ENCODE assay signal across 8 mouse cellular contexts in genomic region chr12:106378303-106379075, GRCm38 (mm10).
DNase-seq lines count a peak whose midpoint lies in the region; ATAC-seq and TF ChIP-seq lines count a peak whose summit lies in the region.

No protein-coding gene starts in this region.

- no peak overlapping the region for H3K9ac ChIP-seq in heart, embryonic 15.5 days
- H3K9ac ChIP-seq in embryonic facial prominence, embryonic 15.5 days, result 0 out of 2 replicates have a peak overlapping the region, but pooled peaks have one; percentile 13
- no peak overlapping the region for H3K9ac ChIP-seq in kidney, postnatal 0 days (ENCODE audit: low read depth, low read length)
- H3K9ac ChIP-seq in neural tube, embryonic 12.5 days, result peak overlapping the region; percentile 13; the same call in 1 of the 2 replicates

- DNase-seq in heart, postnatal 25 days (ENCODE audit: low spot score), result no peak
- peak; percentile 16 for DNase-seq in kidney, postnatal 0 days (ENCODE audit: low spot score)
- DNase-seq in testis, postnatal 14 days (ENCODE audit: low spot score), result no peak
- DNase-seq in urinary bladder, postnatal 36 days (ENCODE audit: low spot score in 2 of 2), result no peak
- no peak for DNase-seq in cerebellum, adult 11 months

- no peak overlapping the region for H3K27ac ChIP-seq in heart, embryonic 15.5 days
- H3K27ac ChIP-seq in embryonic facial prominence, embryonic 15.5 days (replicated peaks), result no peak overlapping the region
- no peak overlapping the region for H3K27ac ChIP-seq in kidney, postnatal 0 days
- H3K27ac ChIP-seq in neural tube, embryonic 12.5 days, result no peak overlapping the region

- H3K4me2 ChIP-seq in heart, embryonic 15.5 days, result peak overlapping the region; percentile 67
- H3K4me2 ChIP-seq in embryonic facial prominence, embryonic 15.5 days (replicated peaks), result peak overlapping the region; percentile 50
- H3K4me2 ChIP-seq in kidney, postnatal 0 days (ENCODE audit: low read length), result peak overlapping the region; percentile 45
- peak overlapping the region; percentile 62 for H3K4me2 ChIP-seq in neural tube, embryonic 12.5 days (replicated peaks)

- intact Hi-C loops in heart, postnatal 25 days (cut with DNase I), result no loop called here

- no peaks in the 10 kb centered on the region for H3K9me3 ChIP-seq in heart, embryonic 15.5 days (replicated peaks)
- H3K9me3 ChIP-seq in embryonic facial prominence, embryonic 15.5 days (replicated peaks), result no peaks in the 10 kb centered on the region
- H3K9me3 ChIP-seq in kidney, postnatal 0 days (replicated peaks; ENCODE audit: low read length), result no peaks in the 10 kb centered on the region
- H3K9me3 ChIP-seq in neural tube, embryonic 12.5 days, result no peaks in the 10 kb centered on the region

- H3K4me3 ChIP-seq in heart, embryonic 15.5 days, result peak overlapping the region; percentile 41
- H3K4me3 ChIP-seq in embryonic facial prominence, embryonic 15.5 days (replicated peaks), result peak overlapping the region; percentile 28
- peak overlapping the region; percentile 18; the same call in 1 of the 2 replicates for H3K4me3 ChIP-seq in kidney, postnatal 0 days (replicated peaks; ENCODE audit: low read depth, low read length)
- H3K4me3 ChIP-seq in neural tube, embryonic 12.5 days, result peak overlapping the region; percentile 5; the same call in 1 of the 2 replicates

- ATAC-seq in heart, embryonic 15.5 days (replicated peaks; ENCODE audit: insufficient number of reproducible peaks, insufficient read depth, low FRiP score, low read depth), result no peak
- ATAC-seq in embryonic facial prominence, embryonic 15.5 days (ENCODE audit: insufficient number of reproducible peaks, low FRiP score, low TSS enrichment, low read depth), result no peak
- ATAC-seq in kidney, postnatal 0 days (replicated peaks; ENCODE audit: low FRiP score, low read depth), result no peak
- ATAC-seq in neural tube, embryonic 12.5 days (ENCODE audit: low FRiP score, low read depth), result no peak

- TF ChIP-seq CTCF in kidney, postnatal 0 days (IDR thresholded peaks at IDR 0.05; ENCODE audit: low read depth), result no peak

- peaks cover 3% of the 10 kb centered on the region; the same call in 1 of the 2 replicates for H3K4me1 ChIP-seq in heart, embryonic 15.5 days (replicated peaks)
- H3K4me1 ChIP-seq in embryonic facial prominence, embryonic 15.5 days, result peaks cover 4% of the 10 kb centered on the region; the same call in 1 of the 2 replicates
- no peaks in the 10 kb centered on the region for H3K4me1 ChIP-seq in kidney, postnatal 0 days (replicated peaks; ENCODE audit: insufficient read depth, low read length)
- H3K4me1 ChIP-seq in neural tube, embryonic 12.5 days, result peaks cover 16% of the 10 kb centered on the region

- 27% methylated on average over 19 of the region's 19 CpGs for WGBS in heart, embryonic 15.5 days
- WGBS in embryonic facial prominence, embryonic 15.5 days, result 20% methylated on average over 19 of the region's 19 CpGs
- 23% methylated on average over 19 of the region's 19 CpGs for WGBS in kidney, postnatal 0 days
- 16% methylated on average over 19 of the region's 19 CpGs for WGBS in neural tube, embryonic 12.5 days

- H3K36me3 ChIP-seq in heart, embryonic 15.5 days, result no peaks in the 10 kb centered on the region
- H3K36me3 ChIP-seq in embryonic facial prominence, embryonic 15.5 days, result no peaks in the 10 kb centered on the region
- no peaks in the 10 kb centered on the region for H3K36me3 ChIP-seq in kidney, postnatal 0 days (ENCODE audit: insufficient read depth, low read length)
- no peaks in the 10 kb centered on the region for H3K36me3 ChIP-seq in neural tube, embryonic 12.5 days

- H3K27me3 ChIP-seq in heart, embryonic 15.5 days, result peaks cover 14% of the 10 kb centered on the region
- H3K27me3 ChIP-seq in embryonic facial prominence, embryonic 15.5 days, result peaks cover 7% of the 10 kb centered on the region; the same call in 1 of the 2 replicates
- no peaks in the 10 kb centered on the region for H3K27me3 ChIP-seq in kidney, postnatal 0 days (ENCODE audit: insufficient read depth, low read length)
- no peaks in the 10 kb centered on the region for H3K27me3 ChIP-seq in neural tube, embryonic 12.5 days (replicated peaks)

Comparison
In these comparisons a context has a peak if more than half of its experiments do, and no peak if none do; other contexts are left out.
1. H3K9ac ChIP-seq: peak in embryonic facial prominence, embryonic 15.5 days (single experiment) and neural tube, embryonic 12.5 days (single experiment); none in heart, embryonic 15.5 days (single experiment) and kidney, postnatal 0 days (single experiment).
2. Peak in every context shown above with its lines, with median percentiles within 50 percentile points of each other: H3K4me2 ChIP-seq and H3K4me3 ChIP-seq.